Mouse (Mus musculus) MEL (cell line): ENCODE data around the gene Gm10197.

Experiments
- CTCF ChIP-seq, 3 experiments: IDR thresholded peaks in 2 of 3; conservative IDR thresholded peaks in 1 of 3; 2 replicates each; pipeline ENCODE4 v1.5.1; 2011 to 2012; ENCODE audit warnings: low read length in 3 of 3, low read depth in 2 of 3, mild to moderate bottlenecking in 2 of 3, improper control_type of control experiment in 1 of 3, inconsistent platforms in 1 of 3, mixed read lengths in 1 of 3, moderate library complexity in 1 of 3; ENCODE audit not compliant: control insufficient read depth in 1 of 3, insufficient read depth in 1 of 3, poor library complexity in 1 of 3, severe bottlenecking in 1 of 3
- GATA1 ChIP-seq: IDR thresholded peaks from 2 replicates; pipeline ENCODE4 v1.6.1; 2011; ENCODE audit warnings: low read depth, low read length, improper control_type of control experiment
- MYC ChIP-seq: IDR thresholded peaks from 2 replicates; pipeline ENCODE4 v1.6.1; 2011; ENCODE audit warnings: low read depth, mild to moderate bottlenecking, low read length, improper control_type of control experiment, moderate library complexity
- POLR2A ChIP-seq, 2 experiments: IDR thresholded peaks; 2 replicates each; pipeline ENCODE4 v1.6.1; 2011 to 2012; ENCODE audit warnings: low read length in 2 of 2, mild to moderate bottlenecking in 2 of 2, control low read depth in 1 of 2, improper control_type of control experiment in 1 of 2, low read depth in 1 of 2, moderate library complexity in 1 of 2; ENCODE audit not compliant: control insufficient read depth in 1 of 2, insufficient read depth in 1 of 2, poor library complexity in 1 of 2
- RCOR1 ChIP-seq: IDR thresholded peaks from 2 replicates; pipeline ENCODE4 v1.6.1; 2012; ENCODE audit warnings: low read depth, mild to moderate bottlenecking, inconsistent platforms, low read length, improper control_type of control experiment

GRCm38 (mm10) chr19:53359160-53360033 is 12.2 kb downstream of the Gm10197 start:
- TF ChIP-seq MYC (no peak), POLR2A (IDR thresholded peaks at IDR 0.05; ENCODE audit: control insufficient read depth in 1 of 2, insufficient read depth in 1 of 2, low read depth in 1 of 2, low read length in 2 of 2, poor library complexity in 1 of 2) (no peak), GATA1 (no peak), RCOR1 (no peak), CTCF (IDR thresholded peaks at IDR 0.05 in 2 of 3, conservative IDR thresholded peaks at IDR 0.05 in 1 of 3; ENCODE audit: control insufficient read depth in 1 of 3, insufficient read depth in 1 of 3, low read depth in 2 of 3, low read length in 3 of 3, poor library complexity in 1 of 3, severe bottlenecking in 1 of 3) (no peak)
